Mouse (Mus musculus) spleen, embryonic (tissue): Measurements from ENCODE around the gene Cnksr1.

ENCODE experiments used
- CTCF ChIA-PET: fragments of 350-600 bp; sonication (Branson Sonifier 250); formaldehyde crosslinking; loops from one replicate; lab custom pipeline; 2022; lab: Charles Lee

Cnksr1 gene

GRCm38 (mm10) chr4:134222793-134223600 lies 15.2 kb downstream of the Cnksr1 start:
- CTCF ChIA-PET: interaction anchor here (0.7 kb wide), 1 partner anchor 9 kb away, joined by 3 read pairs; no protein-coding TSS in a partner anchor

- CTCF ChIA-PET: no interaction called here
These were observed 31.6 kb downstream of the Cnksr1 start for GRCm38 (mm10) chr4:134206488-134207053.

- CTCF ChIA-PET: no interaction called here
These were observed 34.8 kb downstream of the Cnksr1 start for GRCm38 (mm10) chr4:134203340-134203896.

GRCm38 (mm10) chr4:134202904-134203303 lies 35.3 kb downstream of the Cnksr1 start, which contains the start of gene Gm7534:
Gm7534 (minus strand) TSS chr4:134203004.
- CTCF ChIA-PET: no interaction called here

GRCm38 (mm10) chr4:134199371-134199770 lies 38.8 kb downstream of the Cnksr1 start:
- CTCF ChIA-PET: no interaction called here

GRCm38 (mm10) chr4:134186268-134186667 lies 51.9 kb downstream of the Cnksr1 start:
- CTCF ChIA-PET: no interaction called here

- CTCF ChIA-PET: interaction anchor here (0.8 kb wide), 1 partner anchor 71 kb away, joined by 6 read pairs; no protein-coding TSS in a partner anchor
These were observed 52.6 kb downstream of the Cnksr1 start for GRCm38 (mm10) chr4:134185569-134185968.

GRCm38 (mm10) chr4:134183711-134184110 lies 54.5 kb downstream of the Cnksr1 start:
- CTCF ChIA-PET: interaction anchor here (0.5 kb wide), 1 partner anchor 244 kb away, joined by 6 read pairs; no protein-coding TSS in a partner anchor

- CTCF ChIA-PET: no interaction called here
These were observed 56.4 kb downstream of the Cnksr1 start for GRCm38 (mm10) chr4:134181825-134182224.

- CTCF ChIA-PET: no interaction called here
These were observed 57.1 kb downstream of the Cnksr1 start for GRCm38 (mm10) chr4:134181112-134181511.
